Mouse (Mus musculus): ENCODE data around the gene Vav1.

- TF ChIP-seq CTCF (IDR thresholded peaks at IDR 0.05; ENCODE audit: borderline replicate concordance, extremely low read depth, insufficient read depth, insufficient read length): no peak
- TF ChIP-seq POLR2A (IDR thresholded peaks at IDR 0.05; ENCODE audit: borderline replicate concordance, extremely low read depth, insufficient read depth, insufficient read length, poor library complexity, severe bottlenecking): no peak
Measured at GRCm38 (mm10) chr17:57229851-57230727, 48.8 kb upstream of the Vav1 start.

Data from brain, embryonic 14.5 days (tissue).